Mouse (Mus musculus): ENCODE measurements around the gene Dapk1. TPM values are rescaled to one million over a fixed set of nuclear protein-coding genes. Genes with fewer than 3 reads are reported as not detected.

Dapk1 gene
- polyA plus RNA-seq, 1 experiment from 2014 or later, result 3.3 TPM

- Histone ChIP-seq H3K9me3 (ENCODE audit: control insufficient read depth) (no peaks in the 10 kb centered on the region), H3K4me1 (replicated peaks; ENCODE audit: control insufficient read depth, insufficient read depth, low read length) (no peaks in the 10 kb centered on the region), H3K27ac (ENCODE audit: low read depth, low read length) (no peak overlapping the region; the same call in 1 of the 2 replicates), H3K27me3 (replicated peaks; ENCODE audit: control insufficient read depth, insufficient read depth, low read length) (no peaks in the 10 kb centered on the region), H3K4me3 (ENCODE audit: low read depth, low read length) (no peak overlapping the region), H3K9ac (ENCODE audit: low read depth, low read length) (no peak overlapping the region), H3K4me2 (replicated peaks; ENCODE audit: low read depth) (no peak overlapping the region), H3K36me3 (ENCODE audit: control insufficient read depth, insufficient read depth) (no peaks in the 10 kb centered on the region)
- no peak for ATAC-seq
- no peak for TF ChIP-seq CTCF (IDR thresholded peaks at IDR 0.05; ENCODE audit: low read depth)
- WGBS, result 95% methylated on average over 7 of the region's 7 CpGs
Measured at GRCm38 (mm10) chr13:60730587-60730986, 128.8 kb downstream of the Dapk1 start.

GRCm38 (mm10) chr13:60731001-60731400 is 129.3 kb downstream of the Dapk1 start:
- H3K4me2 ChIP-seq (replicated peaks; ENCODE audit: low read depth), result no peak overlapping the region
- no peak for ATAC-seq
- no peaks in the 10 kb centered on the region for H3K4me1 ChIP-seq (replicated peaks; ENCODE audit: control insufficient read depth, insufficient read depth, low read length)
- H3K4me3 ChIP-seq (ENCODE audit: low read depth, low read length), result no peak overlapping the region
- H3K27ac ChIP-seq (ENCODE audit: low read depth, low read length), result no peak overlapping the region
- WGBS, result 79% methylated on average over 3 of the region's 3 CpGs
- no peak for TF ChIP-seq CTCF (IDR thresholded peaks at IDR 0.05; ENCODE audit: low read depth)
- no peaks in the 10 kb centered on the region for H3K9me3 ChIP-seq (ENCODE audit: control insufficient read depth)
- H3K36me3 ChIP-seq (ENCODE audit: control insufficient read depth, insufficient read depth), result no peaks in the 10 kb centered on the region
- no peak overlapping the region for H3K9ac ChIP-seq (ENCODE audit: low read depth, low read length)
- H3K27me3 ChIP-seq (replicated peaks; ENCODE audit: control insufficient read depth, insufficient read depth, low read length), result no peaks in the 10 kb centered on the region

- Histone ChIP-seq H3K4me3 (ENCODE audit: low read depth, low read length) (no peak overlapping the region), H3K27ac (ENCODE audit: low read depth, low read length) (no peak overlapping the region), H3K36me3 (ENCODE audit: control insufficient read depth, insufficient read depth) (no peaks in the 10 kb centered on the region), H3K9ac (ENCODE audit: low read depth, low read length) (no peak overlapping the region), H3K9me3 (ENCODE audit: control insufficient read depth) (no peaks in the 10 kb centered on the region), H3K4me1 (replicated peaks; ENCODE audit: control insufficient read depth, insufficient read depth, low read length) (no peaks in the 10 kb centered on the region; the same call in 1 of the 2 replicates), H3K27me3 (replicated peaks; ENCODE audit: control insufficient read depth, insufficient read depth, low read length) (no peaks in the 10 kb centered on the region), H3K4me2 (replicated peaks; ENCODE audit: low read depth) (no peak overlapping the region)
- 91% methylated on average over 9 of the region's 9 CpGs for WGBS
- TF ChIP-seq CTCF (IDR thresholded peaks at IDR 0.05; ENCODE audit: low read depth), result no peak
- no peak for ATAC-seq
Measured at GRCm38 (mm10) chr13:60735306-60735705, 133.6 kb downstream of the Dapk1 start.

GRCm38 (mm10) chr13:60736421-60737105 is 134.8 kb downstream of the Dapk1 start:
- H3K9ac ChIP-seq (ENCODE audit: low read depth, low read length), result no peak overlapping the region
- H3K4me1 ChIP-seq (replicated peaks; ENCODE audit: control insufficient read depth, insufficient read depth, low read length), result no peaks in the 10 kb centered on the region; the same call in 1 of the 2 replicates
- peak; percentile 60 for ATAC-seq
- no peak overlapping the region for H3K4me3 ChIP-seq (ENCODE audit: low read depth, low read length)
- no peak for TF ChIP-seq CTCF (IDR thresholded peaks at IDR 0.05; ENCODE audit: low read depth)
- H3K9me3 ChIP-seq (ENCODE audit: control insufficient read depth), result no peaks in the 10 kb centered on the region
- no peak overlapping the region for H3K4me2 ChIP-seq (replicated peaks; ENCODE audit: low read depth)
- WGBS, result 31% methylated on average over 13 of the region's 13 CpGs
- no peak overlapping the region for H3K27ac ChIP-seq (ENCODE audit: low read depth, low read length)
- H3K36me3 ChIP-seq (ENCODE audit: control insufficient read depth, insufficient read depth), result no peaks in the 10 kb centered on the region
- no peaks in the 10 kb centered on the region for H3K27me3 ChIP-seq (replicated peaks; ENCODE audit: control insufficient read depth, insufficient read depth, low read length)

- no peaks in the 10 kb centered on the region for H3K27me3 ChIP-seq (replicated peaks; ENCODE audit: control insufficient read depth, insufficient read depth, low read length)
- no peak for TF ChIP-seq CTCF (IDR thresholded peaks at IDR 0.05; ENCODE audit: low read depth)
- peak overlapping the region; percentile 52 for H3K27ac ChIP-seq (ENCODE audit: low read depth, low read length)
- H3K9me3 ChIP-seq (ENCODE audit: control insufficient read depth), result no peaks in the 10 kb centered on the region
- H3K36me3 ChIP-seq (ENCODE audit: control insufficient read depth, insufficient read depth), result no peaks in the 10 kb centered on the region
- H3K4me2 ChIP-seq (replicated peaks; ENCODE audit: low read depth), result peak overlapping the region; percentile 57
- WGBS, result 14% methylated on average over 9 of the region's 9 CpGs
- ATAC-seq, result peak; percentile 52; the same call in 1 of the 2 replicates
- 0 out of 2 replicates have a peak overlapping the region, but pooled peaks have one; percentile 20 for H3K4me3 ChIP-seq (ENCODE audit: low read depth, low read length)
- no peaks in the 10 kb centered on the region; the same call in 1 of the 2 replicates for H3K4me1 ChIP-seq (replicated peaks; ENCODE audit: control insufficient read depth, insufficient read depth, low read length)
- no peak overlapping the region for H3K9ac ChIP-seq (ENCODE audit: low read depth, low read length)
Measured at GRCm38 (mm10) chr13:60737632-60738324, 136.0 kb downstream of the Dapk1 start.

GRCm38 (mm10) chr13:60738429-60738828 is 136.7 kb downstream of the Dapk1 start:
- H3K4me2 ChIP-seq (replicated peaks; ENCODE audit: low read depth), result peak overlapping the region; percentile 57
- no peaks in the 10 kb centered on the region for H3K9me3 ChIP-seq (ENCODE audit: control insufficient read depth)
- TF ChIP-seq CTCF (IDR thresholded peaks at IDR 0.05; ENCODE audit: low read depth), result peak; percentile 93
- H3K4me3 ChIP-seq (ENCODE audit: low read depth, low read length), result 0 out of 2 replicates have a peak overlapping the region, but pooled peaks have one; percentile 20
- peak; percentile 71 for ATAC-seq
- no peaks in the 10 kb centered on the region for H3K36me3 ChIP-seq (ENCODE audit: control insufficient read depth, insufficient read depth)
- H3K4me1 ChIP-seq (replicated peaks; ENCODE audit: control insufficient read depth, insufficient read depth, low read length), result no peaks in the 10 kb centered on the region; the same call in 1 of the 2 replicates
- no peaks in the 10 kb centered on the region for H3K27me3 ChIP-seq (replicated peaks; ENCODE audit: control insufficient read depth, insufficient read depth, low read length)
- 13% methylated on average over 9 of the region's 9 CpGs for WGBS
- H3K27ac ChIP-seq (ENCODE audit: low read depth, low read length), result peak overlapping the region; percentile 52
- no peak overlapping the region for H3K9ac ChIP-seq (ENCODE audit: low read depth, low read length)
